In the genomic region with DNA sequence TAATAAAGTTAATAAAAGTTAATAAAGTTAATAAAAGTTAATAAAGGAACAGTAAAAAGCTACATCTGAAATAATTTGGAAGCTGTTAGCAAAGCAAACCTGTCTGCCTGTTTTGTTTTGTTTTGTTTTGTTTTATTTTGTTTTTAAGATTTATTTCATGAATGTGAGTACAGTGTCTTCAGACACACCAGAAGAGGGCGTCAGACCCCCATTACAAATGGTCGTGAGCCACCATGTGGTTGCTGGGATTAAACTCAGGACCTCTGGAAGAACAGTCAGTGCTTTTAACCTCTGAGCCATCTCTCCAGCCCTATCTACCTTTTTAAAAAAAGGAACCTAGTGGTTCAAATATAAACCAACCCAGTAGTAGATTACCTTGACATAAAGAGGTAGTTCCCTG, we compare ENCODE assay signal across 11 mouse cellular contexts. TPM values are rescaled to one million over a fixed set of nuclear protein-coding genes. Genes with fewer than 3 reads are reported as not detected.
DNase-seq lines count a peak whose midpoint lies in the region; ATAC-seq lines count a peak whose summit lies in the region.
"Had no signal": no experiment of that assay in that cellular context is flagged by ENCODE, and none has a peak within 500 bp of the region (broad histone marks: within the 10 kb centered on the region; RNA-seq: fewer than 3 reads in every experiment).

No protein-coding gene starts in this region.

- no peak for ATAC-seq in monocyte, adult 5-6 weeks (replicated peaks; ENCODE audit: insufficient number of reproducible peaks, low FRiP score, low TSS enrichment, poor library complexity, severe bottlenecking)
- ATAC-seq: midbrain, embryonic 15.5 days had no signal

- DNase-seq in kidney, postnatal 36 days, result peak; percentile 19 to 46
- no peak for DNase-seq in kidney, adult 18-20 months
- DNase-seq in 3T3-L1 (ENCODE audit: low read depth, low spot score) (peak; percentile 28), 416B (ENCODE audit: low read depth) (peak; percentile 57)
- peak; percentile 42 for DNase-seq in adrenal gland, postnatal 10 days
- no peak for DNase-seq in ovary, postnatal 14 days (ENCODE audit: low spot score)
- DNase-seq in left cerebral cortex, adult 8-10 months (ENCODE audit: low spot score in 2 of 2), result no peak
- DNase-seq: kidney, adult 11 months had no signal

RNA-seq across cellular contexts. Expression of a gene that starts 8.1 kb away (rescaled TPM):
- total RNA-seq in adrenal gland, postnatal 10 days (2021), result not detected
- total RNA-seq in monocyte, adult 5-6 weeks (2017), result 0.29 TPM in 1 of 3 replicates, not detected in the others
- total RNA-seq in left cerebral cortex, adult 8-10 months (2022), result under 1 TPM in 1 of 4 experiments, not detected in 3; 0.15 TPM
- total RNA-seq: left cerebral cortex, adult 18-20 months had no signal

RNA-seq across cellular contexts. Expression of a gene that starts 35.5 kb away (rescaled TPM):
- total RNA-seq in adrenal gland, postnatal 10 days (2021), result 10 to 100 TPM; 68.2 to 69.1 TPM
- 58.3 to 89.5 TPM (median 71.8 TPM) in 3 replicates for total RNA-seq in monocyte, adult 5-6 weeks (2017)
- total RNA-seq in left cerebral cortex, adult 8-10 months (2022), result 10 to 100 TPM; 16.8 to 35.3 (median 24.3) TPM

RNA-seq across cellular contexts. Expression of a gene that starts 52.1 kb away (rescaled TPM):
- total RNA-seq in adrenal gland, postnatal 10 days (2021), result 10 to 100 TPM; 73.3 to 79.8 TPM
- 120 to 166 TPM (median 155 TPM) in 3 replicates for total RNA-seq in monocyte, adult 5-6 weeks (2017)
- total RNA-seq in left cerebral cortex, adult 8-10 months (2022), result 100 to 1,000 TPM; 114 to 132 (median 121) TPM

Comparison
In these comparisons a context has a peak if more than half of its experiments do, and no peak if none do; other contexts are left out.
1. DNase-seq: peak in kidney, postnatal 36 days (2 of 2), 3T3-L1 (single experiment), 416B (single experiment) and adrenal gland, postnatal 10 days (single experiment); none in kidney, adult 18-20 months (single experiment), ovary, postnatal 14 days (single experiment) and left cerebral cortex, adult 8-10 months (0 of 2).